Mouse (Mus musculus) adrenal gland, adult 18-20 months (tissue): Measurements from ENCODE around the gene Timm9. TPM values are rescaled to one million over a fixed set of nuclear protein-coding genes. Genes with fewer than 3 reads are reported as not detected.
A peak's percentile ranks its signal among the peaks of the same experiment; 100 is the strongest.
"Not testable (repeated sequence)": the region's sequence is repeated elsewhere in the genome, so short reads cannot be mapped to it uniquely, and the experiment has no call there.

ENCODE experiments used
- DNase-seq, 2 experiments: peaks; one replicate each; pipeline ENCODE4 v3.0.0; 2021 to 2022; ENCODE audit warnings: low spot score in 2 of 2
- total RNA-seq, 2 experiments: library from RNA; stranded (reverse); gene quantifications; 1 replicate in 1 of 2; 2 replicates in 1 of 2; pipeline ENCODE4 v1.2.3; 2021

The Timm9 gene
- total RNA-seq, 2 experiments from 2014 or later = 60.0 to 64.2 TPM

DNA sequence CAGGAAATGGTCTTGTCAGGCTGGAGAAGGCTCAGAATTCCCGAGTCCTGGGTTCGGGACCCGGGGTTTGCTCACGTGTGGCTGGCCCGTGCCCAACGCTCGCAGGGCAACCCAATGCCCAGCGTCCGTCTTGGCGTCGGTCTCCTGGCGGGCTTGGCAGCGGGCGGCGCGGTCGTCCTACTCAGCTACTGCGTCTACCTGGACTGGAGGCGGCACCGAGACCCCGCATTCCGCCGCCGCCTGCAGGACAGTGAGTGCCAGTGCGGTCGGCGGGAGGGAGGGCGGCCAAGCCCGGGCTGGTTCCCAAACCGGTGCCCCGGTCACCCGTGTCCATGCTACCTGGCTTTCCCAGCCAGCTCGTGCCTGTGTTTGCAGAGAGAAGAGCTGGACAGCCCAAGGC is 25.2 kb downstream of the Timm9 start, which contains the start of gene Tomm20l:
TSS of gene Tomm20l (plus strand) at position 98 of the 400 bp plus-strand sequence.
- DNase-seq = peak; percentile 44 to 50

GRCm38 (mm10) chr12:71107216-71107771 is 29.2 kb downstream of the Timm9 start:
- no peak for DNase-seq

DNA sequence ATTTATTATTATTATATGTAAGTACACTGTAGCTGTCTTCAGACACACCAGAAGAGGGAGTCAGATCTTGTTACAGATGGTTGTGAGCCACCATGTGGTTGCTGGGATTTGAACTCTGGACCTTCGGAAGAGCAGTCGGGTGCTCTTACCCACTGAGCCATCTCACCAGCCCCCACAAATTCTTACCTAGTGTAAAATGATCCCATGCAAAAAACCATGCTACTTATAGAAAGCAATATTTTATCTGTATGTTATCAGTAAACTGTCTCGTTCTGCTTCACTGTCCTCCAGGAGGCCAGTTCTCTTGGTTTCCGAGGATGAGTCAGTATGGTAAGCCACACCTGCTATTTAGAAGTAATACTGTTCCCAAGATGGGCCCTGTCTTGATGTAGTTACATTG is 32.2 kb downstream of the Timm9 start:
- not testable (repeated sequence) for DNase-seq

DNA sequence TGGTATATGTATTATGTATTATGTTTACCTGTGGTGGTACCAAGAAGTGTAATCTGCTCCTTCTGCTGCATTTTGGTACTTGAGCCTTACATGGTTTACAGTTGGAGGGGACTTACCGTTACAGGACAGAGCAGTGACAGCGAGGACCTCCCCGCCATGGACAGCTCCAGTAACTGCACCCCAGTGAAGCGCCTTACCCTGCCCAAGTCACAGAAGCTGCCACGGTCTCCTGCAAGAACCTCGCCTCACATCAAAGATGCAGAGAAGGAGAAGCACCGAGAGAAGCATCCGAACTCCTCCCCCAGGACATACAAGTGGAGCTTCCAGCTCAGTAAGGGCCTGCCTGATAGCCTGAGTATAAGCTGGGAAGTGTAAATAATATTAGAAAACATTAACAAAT is 50.2 kb downstream of the Timm9 start:
- DNase-seq = no peak

Other genes with a start within 250 kb of the Timm9 start
- gene Actr10, start 198.8 kb downstream of the Timm9 start, total RNA-seq = 100 to 1,000 TPM; 173 to 207 TPM
- 100 to 1,000 TPM; 377 to 394 TPM for gene Psma3, start 162.1 kb downstream of the Timm9 start, total RNA-seq
- gene Arid4a, start 120.7 kb downstream of the Timm9 start, total RNA-seq = 10 to 100 TPM; 18.6 to 20.3 TPM
- 1 to 10 TPM; 4.3 to 7.3 TPM for gene Tomm20l, start 25.3 kb downstream of the Timm9 start, total RNA-seq
- gene 2700049A03Rik, start 164 bp upstream of the Timm9 start, total RNA-seq = 1 to 10 TPM; 5.1 to 7.3 TPM
- 10 to 100 TPM; 14.0 to 14.9 TPM for gene Dact1, start 173.2 kb upstream of the Timm9 start, total RNA-seq